Mouse (Mus musculus): Measurements from ENCODE around the gene Rarres1. TPM values are rescaled to one million over a fixed set of nuclear protein-coding genes. Genes with fewer than 3 reads are reported as not detected.
A peak's percentile ranks its signal among the peaks of the same experiment; 100 is the strongest.

The Rarres1 gene
- 0.77 and 1.2 TPM in 2 replicates for polyA plus RNA-seq (2014; fragmentation: Nextera tagmentation; extraction: Ambion mirVana)

DNA sequence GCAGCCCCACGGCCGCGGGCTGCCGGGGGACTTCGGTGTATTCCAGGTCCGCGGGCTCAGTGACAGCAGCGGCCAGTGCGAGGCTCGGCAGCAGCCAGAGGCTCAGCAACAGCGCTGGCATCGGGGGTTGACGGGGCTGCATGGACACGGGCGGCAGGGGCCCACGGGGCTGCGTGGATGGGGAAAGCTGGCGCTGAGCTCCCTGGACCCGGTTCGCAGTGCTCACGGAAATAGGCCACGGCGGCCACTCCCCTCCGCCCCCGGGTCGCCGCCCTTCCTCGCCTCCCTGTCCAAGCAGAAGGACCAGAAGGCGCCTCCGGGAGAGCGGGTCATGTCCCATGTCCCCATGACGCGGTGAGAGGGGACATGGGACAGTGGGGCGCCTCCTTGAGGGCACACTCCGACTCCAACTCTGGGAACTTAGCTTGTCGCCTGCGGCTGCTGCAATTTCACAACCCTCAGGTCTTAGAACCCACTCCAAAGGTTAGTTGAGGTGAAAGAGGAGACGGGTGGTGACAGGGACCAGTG lies at the start of gene Rarres1:
Rarres1 (minus strand) TSS at position 250 of the 528 bp plus-strand sequence.
- no peak within 1 kb of the TSS for H3K27ac ChIP-seq (ENCODE audit: low read depth, low read length)
- DNase-seq (ENCODE audit: low spot score, missing footprints) (peak; percentile 88), ATAC-seq (ENCODE audit: low FRiP score) (peak; percentile 62)
- WGBS = 3% methylated on average over 37 of the region's 38 CpGs
- no peaks in the 10 kb centered on the region for H3K9me3 ChIP-seq (ENCODE audit: control insufficient read depth, low read length)
- H3K4me3 ChIP-seq (ENCODE audit: low read depth, low read length) = peak within 1 kb of the TSS; percentile 63
- peak within 1 kb of the TSS; percentile 74 for H3K9ac ChIP-seq (ENCODE audit: low read length)
- peak within 1 kb of the TSS; percentile 100 for H3K4me2 ChIP-seq
- H3K27me3 ChIP-seq (ENCODE audit: control insufficient read depth, insufficient read depth, low read length) = peaks cover 17% of the 10 kb centered on the region
- H3K36me3 ChIP-seq (ENCODE audit: control insufficient read depth, insufficient read depth, low read length) = no peaks in the 10 kb centered on the region
- no peaks in the 10 kb centered on the region; the same call in 1 of the 2 replicates for H3K4me1 ChIP-seq (ENCODE audit: control insufficient read depth, insufficient read depth, low read length)

DNA sequence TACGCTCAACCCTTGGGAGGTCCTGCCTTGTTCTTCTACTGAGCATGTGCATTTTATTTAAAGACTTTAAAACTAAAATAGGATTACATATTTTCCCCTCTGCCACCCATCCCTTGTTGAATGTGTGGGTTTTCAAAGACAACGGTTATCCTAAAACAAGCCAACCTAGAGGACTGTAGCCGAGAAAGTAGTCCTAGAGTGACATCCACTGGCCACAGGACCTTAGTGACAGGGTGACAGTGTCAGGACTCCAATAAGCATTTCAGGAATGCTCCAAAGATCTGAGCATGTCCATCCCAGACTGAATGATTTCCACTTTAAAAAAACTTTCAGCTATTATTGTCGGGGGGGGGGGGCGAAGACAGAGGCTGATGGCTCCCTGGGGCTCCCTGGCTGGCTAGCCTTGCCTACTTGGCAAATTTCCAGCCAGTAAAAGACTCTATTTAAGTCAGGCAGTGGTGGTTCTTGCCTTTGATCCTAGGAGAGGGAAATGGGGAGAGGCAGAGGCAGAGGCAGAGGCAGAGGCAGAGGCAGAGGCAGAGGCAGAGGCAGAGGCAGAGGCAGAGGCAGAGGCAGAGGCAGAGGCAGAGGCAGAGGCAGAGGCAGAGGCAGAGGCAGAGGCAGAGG lies 49.5 kb upstream of the Rarres1 start:
- Histone ChIP-seq H3K9me3 (ENCODE audit: control insufficient read depth, low read length) (no peaks in the 10 kb centered on the region; the same call in 1 of the 2 replicates), H3K4me2 (no peak overlapping the region), H3K27ac (ENCODE audit: low read depth, low read length) (no peak overlapping the region), H3K4me1 (ENCODE audit: control insufficient read depth, insufficient read depth, low read length) (no peaks in the 10 kb centered on the region), H3K4me3 (ENCODE audit: low read depth, low read length) (no peak overlapping the region), H3K36me3 (ENCODE audit: control insufficient read depth, insufficient read depth, low read length) (no peaks in the 10 kb centered on the region), H3K27me3 (ENCODE audit: control insufficient read depth, insufficient read depth, low read length) (no peaks in the 10 kb centered on the region), H3K9ac (ENCODE audit: low read length) (no peak overlapping the region)
- 65% methylated on average over 5 of the region's 5 CpGs for WGBS
- ATAC-seq (ENCODE audit: low FRiP score) (0 out of 2 replicates have a peak, but pooled peaks have one; percentile 46), DNase-seq (ENCODE audit: low spot score, missing footprints) (no peak)

DNA sequence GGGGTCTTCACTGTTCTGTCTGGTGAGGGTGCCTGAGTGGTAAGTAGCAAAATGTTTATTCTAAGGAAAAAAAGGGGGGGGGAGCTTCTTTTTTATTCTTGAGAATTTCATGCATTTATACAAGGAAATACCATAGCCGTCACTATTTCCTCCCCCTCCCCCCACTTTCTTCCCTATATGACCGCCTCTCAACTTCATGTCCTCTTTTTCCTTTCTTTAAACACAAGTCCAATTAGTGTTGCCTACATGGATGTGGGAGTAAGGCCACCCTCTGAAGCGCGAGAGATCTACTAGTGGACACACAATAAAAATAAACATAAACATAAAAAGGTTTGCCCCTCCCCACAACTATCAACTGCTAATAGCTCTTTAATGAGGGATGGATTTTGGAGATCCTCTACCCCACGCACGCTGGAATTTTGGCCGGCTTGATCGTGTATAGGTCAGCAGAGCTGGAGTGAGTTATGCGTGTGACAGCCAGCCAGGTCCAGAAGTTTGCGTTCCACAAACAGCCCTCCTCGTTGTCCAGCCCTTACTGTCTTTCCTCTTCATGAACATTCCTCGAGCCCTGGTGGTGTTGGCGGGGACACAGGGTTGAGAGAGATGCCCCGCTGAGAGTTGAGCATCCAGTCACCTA lies 42.5 kb upstream of the Rarres1 start:
- H3K27ac ChIP-seq (ENCODE audit: low read depth, low read length) = no peak overlapping the region

DNA sequence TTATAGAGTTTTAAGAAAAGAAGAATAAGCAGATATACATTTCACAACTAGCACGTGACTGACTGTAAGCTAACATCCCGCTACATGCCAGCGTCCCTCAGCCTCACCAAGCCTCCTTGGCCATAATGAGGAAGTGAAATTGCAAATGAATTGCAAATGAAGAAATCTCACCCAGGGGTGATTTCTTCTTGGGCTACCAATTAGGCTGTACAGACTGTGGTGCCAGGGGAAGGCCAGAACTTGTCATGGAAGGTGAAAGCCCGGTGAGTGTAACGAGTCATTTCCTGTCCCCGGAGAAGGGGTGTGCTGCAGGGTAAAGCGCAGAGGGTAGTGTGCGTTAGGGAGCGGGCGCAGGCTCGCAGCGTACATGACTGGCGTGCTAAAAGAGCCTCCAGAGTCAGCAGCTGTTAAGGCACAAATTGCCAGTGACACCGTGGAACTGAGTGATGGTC lies 41.9 kb upstream of the Rarres1 start:
- H3K4me3 ChIP-seq (ENCODE audit: low read depth, low read length) = no peak overlapping the region
- no peak overlapping the region for H3K9ac ChIP-seq (ENCODE audit: low read length)
- DNase-seq (ENCODE audit: low spot score, missing footprints) = peak; percentile 86

More for the DNA sequence above, 42.5 kb upstream of the Rarres1 start:
- H3K36me3 ChIP-seq (ENCODE audit: control insufficient read depth, insufficient read depth, low read length) = no peaks in the 10 kb centered on the region
- no peak overlapping the region for H3K4me2 ChIP-seq
- H3K9me3 ChIP-seq (ENCODE audit: control insufficient read depth, low read length) = no peaks in the 10 kb centered on the region
- no peak for DNase-seq (ENCODE audit: low spot score, missing footprints)
- no peak overlapping the region for H3K9ac ChIP-seq (ENCODE audit: low read length)
- no peak overlapping the region for H3K4me3 ChIP-seq (ENCODE audit: low read depth, low read length)
- no peaks in the 10 kb centered on the region for H3K27me3 ChIP-seq (ENCODE audit: control insufficient read depth, insufficient read depth, low read length)
- ATAC-seq (ENCODE audit: low FRiP score) = peak; percentile 51; the same call in 1 of the 2 replicates
- 83% methylated on average over 14 of the region's 14 CpGs for WGBS
- H3K4me1 ChIP-seq (ENCODE audit: control insufficient read depth, insufficient read depth, low read length) = 0 out of 2 replicates have a peak, but pooled peaks cover 2% of the 10 kb centered on the region

DNA sequence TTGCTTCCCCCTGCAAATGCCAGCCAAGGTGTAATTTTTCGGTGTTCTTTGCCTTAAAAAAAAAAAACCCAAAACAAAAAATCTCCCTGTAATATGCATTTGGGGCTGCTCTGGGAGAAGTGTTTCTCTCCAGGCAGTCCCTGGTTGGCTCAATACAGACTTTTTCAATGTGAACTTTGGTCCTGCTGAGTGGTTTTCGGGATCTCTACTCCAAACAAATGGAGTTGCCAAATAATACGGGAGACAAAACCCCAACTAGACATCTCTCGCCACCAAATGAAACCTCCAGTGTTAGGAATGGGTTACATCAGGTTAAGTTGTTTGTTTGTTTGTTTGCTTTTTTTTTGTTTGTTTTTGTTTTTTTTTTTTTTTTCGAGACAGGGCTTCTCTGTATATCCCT lies 39.9 kb upstream of the Rarres1 start:
- Histone ChIP-seq H3K4me2 (no peak overlapping the region), H3K4me3 (ENCODE audit: low read depth, low read length) (no peak overlapping the region), H3K27ac (ENCODE audit: low read depth, low read length) (no peak overlapping the region), H3K9me3 (ENCODE audit: control insufficient read depth, low read length) (no peaks in the 10 kb centered on the region), H3K36me3 (ENCODE audit: control insufficient read depth, insufficient read depth, low read length) (no peaks in the 10 kb centered on the region), H3K9ac (ENCODE audit: low read length) (no peak overlapping the region), H3K4me1 (ENCODE audit: control insufficient read depth, insufficient read depth, low read length) (0 out of 2 replicates have a peak, but pooled peaks cover 2% of the 10 kb centered on the region), H3K27me3 (ENCODE audit: control insufficient read depth, insufficient read depth, low read length) (no peaks in the 10 kb centered on the region)
- ATAC-seq (ENCODE audit: low FRiP score) (no peak), DNase-seq (ENCODE audit: low spot score, missing footprints) (no peak)
- 90% methylated on average over 5 of the region's 5 CpGs for WGBS

More for the DNA sequence above, 41.9 kb upstream of the Rarres1 start:
- no peaks in the 10 kb centered on the region for H3K9me3 ChIP-seq (ENCODE audit: control insufficient read depth, low read length)
- WGBS = 62% methylated on average over 14 of the region's 14 CpGs
- no peaks in the 10 kb centered on the region for H3K36me3 ChIP-seq (ENCODE audit: control insufficient read depth, insufficient read depth, low read length)
- H3K4me1 ChIP-seq (ENCODE audit: control insufficient read depth, insufficient read depth, low read length) = 0 out of 2 replicates have a peak, but pooled peaks cover 2% of the 10 kb centered on the region
- no peaks in the 10 kb centered on the region for H3K27me3 ChIP-seq (ENCODE audit: control insufficient read depth, insufficient read depth, low read length)
- peak overlapping the region; percentile 19 for H3K4me2 ChIP-seq
- ATAC-seq (ENCODE audit: low FRiP score) = peak; percentile 87
- peak overlapping the region; percentile 35; the same call in 1 of the 2 replicates for H3K27ac ChIP-seq (ENCODE audit: low read depth, low read length)

DNA sequence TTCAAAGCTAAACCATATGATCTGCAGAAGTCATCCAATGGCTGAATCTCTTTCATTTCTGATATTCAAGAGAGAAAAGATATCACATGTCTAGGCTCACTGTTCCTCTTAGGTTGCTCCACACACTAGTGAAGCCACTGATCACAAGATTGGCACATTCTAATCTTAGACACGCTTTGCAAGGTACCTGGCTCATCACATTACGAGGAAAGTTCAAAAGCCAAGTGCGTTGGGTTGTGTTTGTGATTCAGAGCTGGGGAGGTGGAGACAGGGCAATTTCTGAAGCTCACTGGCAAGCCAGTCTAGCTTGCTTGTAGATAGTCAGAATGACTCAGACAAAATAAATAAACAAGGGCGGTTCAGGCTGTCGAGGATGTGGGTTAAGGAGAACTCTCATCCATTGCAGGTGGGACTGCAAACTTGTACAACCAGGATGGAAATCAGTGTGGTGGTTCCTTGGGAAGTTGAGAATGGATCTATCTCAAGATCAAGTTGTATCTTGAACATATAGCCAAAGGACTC lies 38.7 kb upstream of the Rarres1 start:
- 88% methylated on average over 5 of the region's 5 CpGs for WGBS
- no peak overlapping the region for H3K4me3 ChIP-seq (ENCODE audit: low read depth, low read length)
- no peak overlapping the region for H3K27ac ChIP-seq (ENCODE audit: low read depth, low read length)
- no peak overlapping the region for H3K9ac ChIP-seq (ENCODE audit: low read length)
- no peak for ATAC-seq (ENCODE audit: low FRiP score)
- H3K9me3 ChIP-seq (ENCODE audit: control insufficient read depth, low read length) = no peaks in the 10 kb centered on the region
- no peak overlapping the region for H3K4me2 ChIP-seq
- H3K4me1 ChIP-seq (ENCODE audit: control insufficient read depth, insufficient read depth, low read length) = 0 out of 2 replicates have a peak, but pooled peaks cover 2% of the 10 kb centered on the region
- no peaks in the 10 kb centered on the region for H3K36me3 ChIP-seq (ENCODE audit: control insufficient read depth, insufficient read depth, low read length)
- H3K27me3 ChIP-seq (ENCODE audit: control insufficient read depth, insufficient read depth, low read length) = no peaks in the 10 kb centered on the region
- no peak for DNase-seq (ENCODE audit: low spot score, missing footprints)

DNA sequence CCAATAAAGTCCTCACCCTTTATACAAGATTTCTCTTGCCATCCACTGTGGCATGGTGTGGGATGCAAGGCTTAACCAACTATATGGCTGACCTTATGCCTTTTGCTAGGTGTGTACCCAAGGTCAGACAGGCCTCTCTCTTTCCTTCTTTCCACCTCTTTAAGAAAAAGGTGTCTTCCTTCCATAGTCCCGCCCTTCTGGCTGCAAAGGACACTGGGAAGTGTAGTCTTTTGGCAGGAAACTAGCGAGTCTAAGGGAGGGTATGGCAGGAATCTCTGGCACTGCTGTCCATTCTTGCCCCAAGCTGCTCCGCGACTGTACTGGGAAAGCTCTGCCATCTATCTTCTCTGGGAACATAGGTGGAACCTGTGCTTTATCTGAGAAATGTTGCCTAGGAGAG lies 38.0 kb upstream of the Rarres1 start:
- ATAC-seq (ENCODE audit: low FRiP score) (no peak), DNase-seq (ENCODE audit: low spot score, missing footprints) (no peak)
- WGBS = 40% methylated on average over 4 of the region's 4 CpGs

DNA sequence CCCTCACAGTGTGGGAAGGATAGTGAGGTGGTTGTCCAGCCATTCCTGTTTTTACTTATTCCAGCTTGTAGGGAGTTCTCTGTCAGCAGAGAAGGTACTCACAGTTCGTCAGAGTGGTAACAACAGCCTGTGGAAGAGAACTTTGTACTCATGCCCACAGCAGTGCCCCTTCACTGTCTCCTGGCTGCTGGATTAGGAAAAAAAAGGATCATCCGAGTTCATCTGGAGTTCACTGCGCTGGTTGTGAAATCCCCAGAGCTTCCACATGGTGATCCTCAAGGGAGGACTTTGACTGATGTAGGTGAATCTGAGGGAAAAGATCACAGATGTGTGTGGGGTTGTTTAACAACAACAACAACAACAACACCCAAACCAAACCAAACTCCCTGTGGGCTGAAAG lies 35.9 kb upstream of the Rarres1 start:
- no peak for DNase-seq (ENCODE audit: low spot score, missing footprints)
- no peak for ATAC-seq (ENCODE audit: low FRiP score)
- Histone ChIP-seq H3K4me2 (no peak overlapping the region), H3K4me3 (ENCODE audit: low read depth, low read length) (no peak overlapping the region), H3K27ac (ENCODE audit: low read depth, low read length) (no peak overlapping the region), H3K27me3 (ENCODE audit: control insufficient read depth, insufficient read depth, low read length) (no peaks in the 10 kb centered on the region), H3K9ac (ENCODE audit: low read length) (no peak overlapping the region), H3K4me1 (ENCODE audit: control insufficient read depth, insufficient read depth, low read length) (no peaks in the 10 kb centered on the region), H3K36me3 (ENCODE audit: control insufficient read depth, insufficient read depth, low read length) (no peaks in the 10 kb centered on the region), H3K9me3 (ENCODE audit: control insufficient read depth, low read length) (no peaks in the 10 kb centered on the region)
- WGBS = 79% methylated on average over 3 of the region's 3 CpGs

More for the DNA sequence above, 38.0 kb upstream of the Rarres1 start:
- H3K27me3 ChIP-seq (ENCODE audit: control insufficient read depth, insufficient read depth, low read length) = no peaks in the 10 kb centered on the region
- H3K27ac ChIP-seq (ENCODE audit: low read depth, low read length) = no peak overlapping the region
- no peaks in the 10 kb centered on the region for H3K9me3 ChIP-seq (ENCODE audit: control insufficient read depth, low read length)
- no peaks in the 10 kb centered on the region for H3K36me3 ChIP-seq (ENCODE audit: control insufficient read depth, insufficient read depth, low read length)
- no peak overlapping the region for H3K4me3 ChIP-seq (ENCODE audit: low read depth, low read length)
- H3K9ac ChIP-seq (ENCODE audit: low read length) = no peak overlapping the region
- H3K4me1 ChIP-seq (ENCODE audit: control insufficient read depth, insufficient read depth, low read length) = 0 out of 2 replicates have a peak, but pooled peaks cover 2% of the 10 kb centered on the region
- H3K4me2 ChIP-seq = no peak overlapping the region

DNA sequence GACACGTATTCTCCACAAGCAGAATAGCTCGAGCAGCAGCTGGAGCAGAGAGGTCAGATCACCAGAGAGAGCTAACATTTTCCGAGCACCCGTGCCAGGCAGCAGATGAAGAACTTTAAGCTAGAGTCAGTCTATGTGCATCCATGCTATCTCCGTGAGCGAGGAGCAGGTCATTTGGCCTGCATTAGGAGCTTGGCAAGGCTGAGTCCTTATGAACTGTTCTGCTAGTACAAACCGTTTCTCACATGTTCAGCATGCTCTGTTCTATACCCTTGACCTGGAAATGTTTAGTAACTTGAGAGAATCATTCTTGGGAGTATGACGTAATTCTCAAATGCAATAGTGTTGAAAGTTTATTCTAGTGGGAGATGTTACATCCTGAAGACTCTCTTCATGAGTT lies 28.3 kb upstream of the Rarres1 start:
- Histone ChIP-seq H3K4me1 (ENCODE audit: control insufficient read depth, insufficient read depth, low read length) (no peaks in the 10 kb centered on the region), H3K27me3 (ENCODE audit: control insufficient read depth, insufficient read depth, low read length) (no peaks in the 10 kb centered on the region), H3K9me3 (ENCODE audit: control insufficient read depth, low read length) (no peaks in the 10 kb centered on the region), H3K36me3 (ENCODE audit: control insufficient read depth, insufficient read depth, low read length) (no peaks in the 10 kb centered on the region), H3K9ac (ENCODE audit: low read length) (no peak overlapping the region), H3K4me3 (ENCODE audit: low read depth, low read length) (no peak overlapping the region), H3K27ac (ENCODE audit: low read depth, low read length) (no peak overlapping the region), H3K4me2 (no peak overlapping the region)
- ATAC-seq (ENCODE audit: low FRiP score) (no peak), DNase-seq (ENCODE audit: low spot score, missing footprints) (no peak)
- 72% methylated on average over 8 of the region's 8 CpGs for WGBS

All from midbrain, embryonic 11.5 days (tissue).